Mouse (Mus musculus): ENCODE measurements around the gene Susd6. TPM values are rescaled to one million over a fixed set of nuclear protein-coding genes. Genes with fewer than 3 reads are reported as not detected.

Susd6 gene
- polyA plus RNA-seq, 1 experiment from 2014 or later: 22.3 TPM

- no peak overlapping the region for H3K9ac ChIP-seq (replicated peaks)
- H3K27ac ChIP-seq (replicated peaks): no peak overlapping the region
- no peak overlapping the region for H3K4me2 ChIP-seq (replicated peaks)
- H3K4me1 ChIP-seq: no peaks in the 10 kb centered on the region
- ATAC-seq (ENCODE audit: low FRiP score, low read depth): no peak
- no peaks in the 10 kb centered on the region for H3K9me3 ChIP-seq
- no peaks in the 10 kb centered on the region for H3K27me3 ChIP-seq
- WGBS: 87% methylated on average over 3 of the region's 3 CpGs
- H3K4me3 ChIP-seq: no peak overlapping the region
- no peaks in the 10 kb centered on the region for H3K36me3 ChIP-seq
Measured at GRCm38 (mm10) chr12:80928881-80929280, 138.6 kb downstream of the Susd6 start.

DNA sequence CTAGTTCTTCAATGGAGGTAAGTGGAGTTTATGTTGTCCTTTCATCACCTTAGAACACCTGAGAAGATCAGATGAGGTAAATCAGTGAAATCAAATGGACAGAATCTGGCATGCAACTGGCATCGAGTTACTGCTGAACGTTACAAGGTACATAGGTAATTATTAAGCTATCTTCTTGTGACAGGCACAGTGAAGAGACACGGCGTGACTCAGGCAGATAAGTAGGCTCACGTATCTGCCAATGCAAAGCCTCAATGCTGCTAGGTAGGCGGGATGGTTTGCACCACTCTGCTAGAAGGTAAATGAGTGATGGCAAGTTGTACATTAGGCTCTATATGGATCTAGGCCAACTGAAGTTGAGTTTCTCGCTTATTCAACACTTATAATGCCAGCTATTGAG is 139.8 kb downstream of the Susd6 start:
- H3K27ac ChIP-seq (replicated peaks): no peak overlapping the region
- H3K4me3 ChIP-seq: no peak overlapping the region
- H3K36me3 ChIP-seq: no peaks in the 10 kb centered on the region
- H3K9ac ChIP-seq (replicated peaks): no peak overlapping the region
- 87% methylated on average over 7 of the region's 7 CpGs for WGBS
- H3K9me3 ChIP-seq: no peaks in the 10 kb centered on the region
- H3K27me3 ChIP-seq: no peaks in the 10 kb centered on the region
- no peaks in the 10 kb centered on the region for H3K4me1 ChIP-seq
- H3K4me2 ChIP-seq (replicated peaks): no peak overlapping the region
- ATAC-seq (ENCODE audit: low FRiP score, low read depth): no peak

Other genes with a start within 250 kb of the Susd6 start
- 31.6 and 32.0 TPM in 2 replicates for gene Slc39a9, start 146.6 kb upstream of the Susd6 start, polyA plus RNA-seq (2016; fragmentation: Nextera tagmentation; extraction: Ambion mirVana)
- gene Erh, start 146.2 kb upstream of the Susd6 start, polyA plus RNA-seq (2016; fragmentation: Nextera tagmentation; extraction: Ambion mirVana): 330 and 339 TPM in 2 replicates
- gene Plekhd1, start 97.9 kb upstream of the Susd6 start, polyA plus RNA-seq (2016; fragmentation: Nextera tagmentation; extraction: Ambion mirVana): 3.3 and 4.4 TPM in 2 replicates
- gene Ccdc177, start 29.8 kb upstream of the Susd6 start, polyA plus RNA-seq (2016; fragmentation: Nextera tagmentation; extraction: Ambion mirVana): 7.8 and 9.7 TPM in 2 replicates
- gene Srsf5, start 155.0 kb downstream of the Susd6 start, polyA plus RNA-seq (2016; fragmentation: Nextera tagmentation; extraction: Ambion mirVana): 611 and 617 TPM in 2 replicates
- 0.55 and 0.83 TPM in 2 replicates for gene Slc10a1, start 178.2 kb downstream of the Susd6 start, polyA plus RNA-seq (2016; fragmentation: Nextera tagmentation; extraction: Ambion mirVana)
- gene Smoc1, start 236.3 kb downstream of the Susd6 start, polyA plus RNA-seq (2016; fragmentation: Nextera tagmentation; extraction: Ambion mirVana): 21.4 and 32.0 TPM in 2 replicates

All from midbrain, embryonic 12.5 days (tissue).